Mouse (Mus musculus) limb, embryonic 11.5 days (tissue): Measurements from ENCODE around the gene Prrt2. TPM values are rescaled to one million over a fixed set of nuclear protein-coding genes. Genes with fewer than 3 reads are reported as not detected.

ENCODE experiments used
- ATAC-seq: fragments of 200-750 bp; cut with Nextera tagmentation; 2 replicates; pipeline ENCODE4 v1.8.0; 2017; ENCODE audit warnings: low read depth; ENCODE audit not compliant: insufficient number of reproducible peaks, low FRiP score, low TSS enrichment
- DNase-seq: peaks from one replicate; pipeline ENCODE4 v3.0.0-alpha.2; 2015; ENCODE audit warnings: low spot score
- H3K27ac ChIP-seq: fragments of 300-500 bp; sonication (generic); replicated peaks from 2 replicates; pipeline ENCODE4 v1.5.1; 2014; ENCODE audit warnings: low read depth, mild to moderate bottlenecking, low read length
- H3K27me3 ChIP-seq: fragments of 300-500 bp; sonication (generic); 2 replicates; pipeline ENCODE4 v1.6.1; 2014; ENCODE audit warnings: mild to moderate bottlenecking, low read length, mixed read lengths; ENCODE audit not compliant: control insufficient read depth, insufficient read depth
- H3K36me3 ChIP-seq: fragments of 300-500 bp; sonication (generic); 2 replicates; pipeline ENCODE4 v1.6.1; 2014; ENCODE audit warnings: mild to moderate bottlenecking, low read length, moderate library complexity, mixed read lengths; ENCODE audit not compliant: control insufficient read depth, insufficient read depth
- H3K4me1 ChIP-seq: fragments of 300-500 bp; sonication (generic); 2 replicates; pipeline ENCODE4 v1.6.1; 2014; ENCODE audit warnings: low read length, mixed read lengths; ENCODE audit not compliant: control insufficient read depth, insufficient read depth
- H3K4me2 ChIP-seq: fragments of 300-500 bp; sonication (generic); 2 replicates; pipeline ENCODE4 v1.6.1; 2014; ENCODE audit warnings: low read depth, mild to moderate bottlenecking, moderate library complexity; ENCODE audit not compliant: severe bottlenecking
- H3K4me3 ChIP-seq: fragments of 300-500 bp; sonication (generic); 2 replicates; pipeline ENCODE4 v1.5.1; 2014; ENCODE audit warnings: low read depth, low read length
- H3K9ac ChIP-seq: fragments of 300-500 bp; sonication (generic); 2 replicates; pipeline ENCODE4 v1.6.1; 2014; ENCODE audit warnings: mild to moderate bottlenecking, low read length
- H3K9me3 ChIP-seq: fragments of 300-500 bp; sonication (generic); 2 replicates; pipeline ENCODE4 v1.6.1; 2016; ENCODE audit warnings: low read length; ENCODE audit not compliant: control insufficient read depth
- WGBS: fragments of 180-500 bp; shearing (Covaris S2); extraction: QIAGEN DNeasy Blood & Tissue Kit; methylation state at CpG from one replicate; pipeline ENCODE4 v1.1.7; 2014; 5-methylcytosine and 5-hydroxymethylcytosine counted together
- microRNA-seq: library from miRNA; unstranded; fragments of <30 nt; microRNA quantifications from one replicate; pipeline ENCODE4, GENCODE M21; 2016
- polyA plus RNA-seq: library from polyadenylated mRNA; unstranded; fragments of >200 nt; fragmentation: Nextera tagmentation; extraction: Ambion mirVana; gene quantifications from 2 replicates; pipeline ENCODE4 v1.2.1, GENCODE M21; 2014

The Prrt2 gene
- polyA plus RNA-seq, 1 experiment from 2014 or later, result 9.2 TPM

GRCm38 (mm10) chr7:126978841-126979240 lies 42.2 kb downstream of the Prrt2 start:
- WGBS, result 94% methylated on average over 6 of the region's 6 CpGs
- no peak for DNase-seq
- no peak overlapping the region for H3K4me2 ChIP-seq
- H3K9ac ChIP-seq, result no peak overlapping the region
- no peak overlapping the region for H3K27ac ChIP-seq
- H3K4me1 ChIP-seq, result no peaks in the 10 kb centered on the region; the same call in 1 of the 2 replicates
- no peaks in the 10 kb centered on the region for H3K9me3 ChIP-seq
- no peaks in the 10 kb centered on the region for H3K27me3 ChIP-seq
- no peak for ATAC-seq
- no peak overlapping the region for H3K4me3 ChIP-seq
- peaks cover 17% of the 10 kb centered on the region; the same call in 1 of the 2 replicates for H3K36me3 ChIP-seq

- WGBS, result 26% methylated on average over 14 of the region's 14 CpGs
- 0 out of 2 replicates have a peak, but pooled peaks have one; percentile 4 for ATAC-seq
- no peaks in the 10 kb centered on the region for H3K27me3 ChIP-seq
These were observed 44.0 kb downstream of the Prrt2 start for GRCm38 (mm10) chr7:126976878-126977459.

GRCm38 (mm10) chr7:126975950-126976866 lies 44.8 kb downstream of the Prrt2 start, which contains the start of gene Cdiptos:
Gene Cdiptos (minus strand): TSS chr7:126976098.
- under 1% methylated on average over 54 of the region's 55 CpGs for WGBS

More at GRCm38 (mm10) chr7:126976878-126977459, 44.0 kb downstream of the Prrt2 start:
- Histone ChIP-seq H3K4me3 (peak overlapping the region; percentile 100), H3K4me2 (peak overlapping the region; percentile 82), H3K36me3 (peaks cover 17% of the 10 kb centered on the region; the same call in 1 of the 2 replicates), H3K9ac (peak overlapping the region; percentile 99), H3K4me1 (no peaks in the 10 kb centered on the region; the same call in 1 of the 2 replicates), H3K27ac (no peak overlapping the region), H3K9me3 (no peaks in the 10 kb centered on the region)
- peak; percentile 23 for DNase-seq

GRCm38 (mm10) chr7:126975893-126975949 lies 45.3 kb downstream of the Prrt2 start, which contains the start of gene Cdipt:
Gene Cdipt (plus strand): TSS chr7:126975914.
- H3K9me3 ChIP-seq, result no peaks in the 10 kb centered on the region
- no peaks in the 10 kb centered on the region for H3K27me3 ChIP-seq
- H3K27ac ChIP-seq, result peak within 1 kb of the TSS; percentile 90
- peak within 1 kb of the TSS; percentile 82 for H3K4me2 ChIP-seq
- DNase-seq (no peak), ATAC-seq (no peak)
- no peaks in the 10 kb centered on the region; the same call in 1 of the 2 replicates for H3K4me1 ChIP-seq
- H3K36me3 ChIP-seq, result peaks cover 17% of the 10 kb centered on the region; the same call in 1 of the 2 replicates
- peak within 1 kb of the TSS; percentile 99 for H3K9ac ChIP-seq
- 0% methylated on average over 1 of the region's 1 CpGs for WGBS
- peak within 1 kb of the TSS; percentile 100 for H3K4me3 ChIP-seq

More at GRCm38 (mm10) chr7:126975950-126976866, 44.8 kb downstream of the Prrt2 start, which contains the start of gene Cdiptos:
- peak within 1 kb of the TSS; percentile 82 for H3K4me2 ChIP-seq
- peak; percentile 99 for DNase-seq
- peak within 1 kb of the TSS; percentile 90 for H3K27ac ChIP-seq
- peak within 1 kb of the TSS; percentile 100 for H3K4me3 ChIP-seq
- H3K9me3 ChIP-seq, result no peaks in the 10 kb centered on the region
- peak; percentile 92 for ATAC-seq
- peak within 1 kb of the TSS; percentile 99 for H3K9ac ChIP-seq
- peaks cover 17% of the 10 kb centered on the region; the same call in 1 of the 2 replicates for H3K36me3 ChIP-seq
- H3K27me3 ChIP-seq, result no peaks in the 10 kb centered on the region
- no peaks in the 10 kb centered on the region; the same call in 1 of the 2 replicates for H3K4me1 ChIP-seq

GRCm38 (mm10) chr7:126975493-126975892 lies 45.5 kb downstream of the Prrt2 start:
- Histone ChIP-seq H3K4me1 (no peaks in the 10 kb centered on the region; the same call in 1 of the 2 replicates), H3K9me3 (no peaks in the 10 kb centered on the region), H3K9ac (peak overlapping the region; percentile 99; the same call in 1 of the 2 replicates), H3K36me3 (peaks cover 17% of the 10 kb centered on the region; the same call in 1 of the 2 replicates), H3K4me2 (peak overlapping the region; percentile 82; the same call in 1 of the 2 replicates), H3K4me3 (peak overlapping the region; percentile 100; the same call in 1 of the 2 replicates), H3K27ac (no peak overlapping the region), H3K27me3 (no peaks in the 10 kb centered on the region)
- DNase-seq (no peak), ATAC-seq (0 out of 2 replicates have a peak, but pooled peaks have one; percentile 4)
- WGBS, result 11% methylated on average over 8 of the region's 8 CpGs

Small RNAs within 50 kb of the gene (microRNA-seq; reads per million reads assigned to microRNA genes)
- gene Gm44343, result not detected

Other genes starting within 250 kb of the Prrt2 start
- 97.8 and 112 TPM in 2 replicates for gene Ypel3, start 244.3 kb downstream of the Prrt2 start, polyA plus RNA-seq
- gene Tbx6, start 239.7 kb downstream of the Prrt2 start, polyA plus RNA-seq, result 0.45 and 0.67 TPM in 2 replicates
- 400 and 426 TPM in 2 replicates for gene Ppp4c, start 228.7 kb downstream of the Prrt2 start, polyA plus RNA-seq
- not detected in 2 replicates for gene Fam57b, start 223.5 kb downstream of the Prrt2 start, polyA plus RNA-seq
- gene 4930451I11Rik, start 189.6 kb downstream of the Prrt2 start, polyA plus RNA-seq, result not detected in 2 replicates
- 0.85 and 1.5 TPM in 2 replicates for gene Doc2a, start 173.8 kb downstream of the Prrt2 start, polyA plus RNA-seq
- 25.9 and 29.4 TPM in 2 replicates for gene Hirip3, start 159.2 kb downstream of the Prrt2 start, polyA plus RNA-seq
- 117 and 118 TPM in 2 replicates for gene Ino80e, start 158.8 kb downstream of the Prrt2 start, polyA plus RNA-seq
- 30.4 and 31.6 TPM in 2 replicates for gene Taok2, start 136.5 kb downstream of the Prrt2 start, polyA plus RNA-seq
- 14.1 and 16.5 TPM in 2 replicates for gene Tmem219, start 98.3 kb downstream of the Prrt2 start, polyA plus RNA-seq
- 16.7 and 17.5 TPM in 2 replicates for gene Kctd13, start 92.3 kb downstream of the Prrt2 start, polyA plus RNA-seq
- 0.32 TPM in 1 of 2 replicates, not detected in the other for gene Asphd1, start 71.6 kb downstream of the Prrt2 start, polyA plus RNA-seq
- gene Sez6l2, start 70.6 kb downstream of the Prrt2 start, polyA plus RNA-seq, result 0.16 and 0.26 TPM in 2 replicates
- 63.7 and 68.7 TPM in 2 replicates for gene Cdipt, start 45.3 kb downstream of the Prrt2 start, polyA plus RNA-seq
- gene Cdiptos, start 45.1 kb downstream of the Prrt2 start, polyA plus RNA-seq, result 1.2 and 1.5 TPM in 2 replicates
- 2.3 and 3.0 TPM in 2 replicates for gene Mvp, start 6.6 kb downstream of the Prrt2 start, polyA plus RNA-seq
- gene Pagr1b, start 4.7 kb downstream of the Prrt2 start, polyA plus RNA-seq, result not detected in 2 replicates
- 59.5 and 88.7 TPM in 2 replicates for gene Pagr1a, start 3.9 kb downstream of the Prrt2 start, polyA plus RNA-seq
- gene Gm42742, start 114 bp downstream of the Prrt2 start, polyA plus RNA-seq, result 26.2 and 66.8 TPM in 2 replicates
- gene Maz, start 5.8 kb upstream of the Prrt2 start, polyA plus RNA-seq, result 84.8 TPM in 2 replicates
- 196 and 199 TPM in 2 replicates for gene Kif22, start 21.3 kb upstream of the Prrt2 start, polyA plus RNA-seq
- gene Zg16, start 66.1 kb upstream of the Prrt2 start, polyA plus RNA-seq, result not detected in 2 replicates
- gene AI467606, start 70.1 kb upstream of the Prrt2 start, polyA plus RNA-seq, result 1.7 TPM in 2 replicates
- gene Qprt, start 101.0 kb upstream of the Prrt2 start, polyA plus RNA-seq, result 1.3 and 1.6 TPM in 2 replicates
- 0.05 and 0.20 TPM in 2 replicates for gene Spn, start 116.6 kb upstream of the Prrt2 start, polyA plus RNA-seq
- 77.0 and 83.7 TPM in 2 replicates for gene Cd2bp2, start 174.8 kb upstream of the Prrt2 start, polyA plus RNA-seq
- 24.8 and 30.6 TPM in 2 replicates for gene Tbc1d10b, start 187.3 kb upstream of the Prrt2 start, polyA plus RNA-seq
- gene Mylpf, start 187.7 kb upstream of the Prrt2 start, polyA plus RNA-seq, result 33.6 and 33.7 TPM in 2 replicates
- 24.2 and 29.1 TPM in 2 replicates for gene Zfp553, start 211.8 kb upstream of the Prrt2 start, polyA plus RNA-seq
- gene Sept1, start 211.9 kb upstream of the Prrt2 start, polyA plus RNA-seq, result 23.1 and 29.3 TPM in 2 replicates
- 65.6 and 69.0 TPM in 2 replicates for gene Zfp771, start 223.1 kb upstream of the Prrt2 start, polyA plus RNA-seq
- gene Dctpp1, start 239.5 kb upstream of the Prrt2 start, polyA plus RNA-seq, result 290 and 292 TPM in 2 replicates